Mouse (Mus musculus): ENCODE measurements around the gene Rpp30.

DNA sequence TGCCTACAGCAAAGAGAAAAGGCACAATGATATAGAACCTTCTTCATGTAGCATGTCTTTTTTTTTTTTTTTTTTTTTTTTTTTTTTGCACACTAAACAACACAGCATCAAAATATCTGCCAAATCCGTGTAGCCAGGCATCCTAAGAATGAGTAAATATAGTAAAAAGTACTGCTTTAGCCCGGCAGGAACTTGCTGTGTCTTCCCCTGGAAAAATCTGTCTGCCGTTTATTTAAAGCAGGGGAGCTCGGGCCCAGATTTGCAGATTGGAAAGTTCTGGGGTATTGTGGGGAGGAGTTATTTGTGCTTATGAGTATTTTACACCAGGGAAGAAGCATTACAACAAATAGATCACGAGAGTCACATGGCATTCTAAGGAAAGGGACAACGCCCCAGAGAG lies 48.5 kb downstream of the Rpp30 start:
- no peak for TF ChIP-seq CTCF (IDR thresholded peaks at IDR 0.05; ENCODE audit: low read depth)
- no peak for TF ChIP-seq EP300 (IDR thresholded peaks at IDR 0.05; ENCODE audit: low read depth)
